Mouse (Mus musculus) olfactory bulb, adult 2 months (tissue): ENCODE measurements around the gene Cnih3. TPM values are rescaled to one million over a fixed set of nuclear protein-coding genes. Genes with fewer than 3 reads are reported as not detected.

Experiments
- H3K27ac ChIP-seq: fragments of 200-500 bp; 2 replicates; pipeline ENCODE4 v1.5.1; 2012; ENCODE audit warnings: low read depth, low read length; ENCODE audit not compliant: insufficient read depth
- H3K4me1 ChIP-seq: fragments of 200-500 bp; 2 replicates; pipeline ENCODE4 v1.6.1; 2012; ENCODE audit warnings: low read length; ENCODE audit not compliant: control insufficient read depth, insufficient read depth
- H3K4me3 ChIP-seq: fragments of 200-500 bp; 2 replicates; pipeline ENCODE4 v1.5.1; 2012; ENCODE audit warnings: mild to moderate bottlenecking, low read depth, low read length, moderate library complexity; ENCODE audit not compliant: insufficient read depth
- CTCF ChIP-seq: fragments of 200-500 bp; IDR thresholded peaks from 2 replicates; pipeline ENCODE4 v1.5.1; 2012; ENCODE audit warnings: low read depth, mild to moderate bottlenecking, low read length, moderate library complexity; ENCODE audit not compliant: insufficient read depth
- POLR2A ChIP-seq: fragments of 200-500 bp; IDR thresholded peaks from 2 replicates; pipeline ENCODE4 v1.6.1; 2012; ENCODE audit warnings: mild to moderate bottlenecking, low read depth, low read length, moderate library complexity; ENCODE audit not compliant: insufficient read depth
- WGBS: fragments of 180-500 bp; shearing (Covaris S2); methylation state at CpG from one replicate; pipeline ENCODE4 v1.1.7; 2018; 5-methylcytosine and 5-hydroxymethylcytosine counted together
- polyA plus RNA-seq: library from polyadenylated mRNA; stranded (reverse); fragments of >200 nt; gene quantifications from 2 replicates; pipeline ENCODE4 v1.2.4, GENCODE M21; 2012; ENCODE audit warnings: low replicate concordance; ENCODE audit not compliant: missing spikeins, insufficient read depth, insufficient read length

The Cnih3 gene
- polyA plus RNA-seq, 1 experiment = not detected

DNA sequence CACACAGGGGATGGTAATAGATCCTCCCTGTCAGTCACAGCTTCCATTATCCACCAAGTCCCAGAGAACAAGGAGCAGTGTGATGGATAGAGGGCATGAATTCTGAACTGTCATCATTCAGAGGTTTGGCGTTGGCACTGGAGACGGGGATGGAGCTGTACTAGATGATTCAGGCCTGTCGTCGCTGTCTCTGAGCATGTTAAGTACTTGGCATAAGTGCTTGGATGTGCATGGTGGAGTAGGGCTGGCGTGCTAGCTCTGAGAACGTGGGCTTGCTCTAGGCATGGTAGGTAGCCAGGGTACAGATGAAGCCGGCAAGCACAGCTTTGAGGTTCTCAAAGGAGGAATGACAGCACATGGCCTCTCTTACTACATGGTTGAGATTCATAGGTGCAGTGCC, 95.6 kb downstream of the Cnih3 start:
- WGBS = 86% methylated on average over 7 of the region's 7 CpGs
- no peak overlapping the region for H3K27ac ChIP-seq

DNA sequence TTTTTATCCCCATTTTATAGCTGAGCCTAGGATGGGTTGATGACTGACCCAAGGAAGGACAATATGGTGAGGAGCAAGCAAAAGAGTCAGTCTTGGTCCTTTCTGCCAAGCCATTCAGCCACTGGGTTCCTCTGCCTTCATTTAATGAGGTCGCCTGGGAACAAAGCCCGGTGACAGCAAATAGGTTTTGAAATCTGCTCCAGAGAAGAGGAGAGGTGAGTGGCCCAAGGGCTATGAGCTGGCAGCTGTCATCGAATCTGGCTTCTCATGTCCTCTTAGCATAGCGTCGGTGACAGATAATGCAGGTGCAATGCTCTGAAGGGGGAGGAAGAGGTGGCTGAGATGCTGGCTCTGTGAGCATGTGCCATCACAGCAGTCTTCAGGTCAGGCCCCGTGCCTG, 100.7 kb downstream of the Cnih3 start:
- TF ChIP-seq POLR2A = no peak
- no peak for TF ChIP-seq CTCF
- Histone ChIP-seq H3K4me1 (no peaks in the 10 kb centered on the region), H3K4me3 (no peak overlapping the region), H3K27ac (no peak overlapping the region)
- 91% methylated on average over 6 of the region's 6 CpGs for WGBS

More for the DNA sequence above, 95.6 kb downstream of the Cnih3 start:
- H3K4me3 ChIP-seq = no peak overlapping the region
- no peaks in the 10 kb centered on the region for H3K4me1 ChIP-seq
- TF ChIP-seq POLR2A (no peak), CTCF (no peak)

DNA sequence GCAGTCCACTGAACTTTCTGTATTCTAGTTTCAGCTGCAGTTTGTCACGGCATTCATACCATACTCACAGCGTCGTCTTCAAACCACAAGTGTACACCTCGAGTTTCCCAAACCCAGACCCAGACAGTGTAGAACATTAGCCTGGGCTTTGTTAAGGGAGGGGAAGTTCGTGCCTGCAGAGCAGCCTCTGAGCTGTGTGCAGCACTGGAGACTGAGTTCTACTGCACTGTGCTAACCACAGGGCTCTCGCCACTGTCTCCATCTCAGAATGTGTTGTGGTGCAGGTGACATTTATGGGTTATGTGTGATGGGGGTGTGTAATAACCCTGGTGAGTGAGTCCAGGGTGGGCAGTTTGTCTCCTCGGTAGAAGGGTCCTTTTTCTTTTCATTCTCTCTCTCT, 104.5 kb downstream of the Cnih3 start:
- no peak overlapping the region for H3K4me3 ChIP-seq
- no peak overlapping the region for H3K27ac ChIP-seq
- H3K4me1 ChIP-seq = peaks cover 6% of the 10 kb centered on the region; the same call in 1 of the 2 replicates
- TF ChIP-seq POLR2A = no peak
- TF ChIP-seq CTCF = no peak
- WGBS = 86% methylated on average over 7 of the region's 7 CpGs

DNA sequence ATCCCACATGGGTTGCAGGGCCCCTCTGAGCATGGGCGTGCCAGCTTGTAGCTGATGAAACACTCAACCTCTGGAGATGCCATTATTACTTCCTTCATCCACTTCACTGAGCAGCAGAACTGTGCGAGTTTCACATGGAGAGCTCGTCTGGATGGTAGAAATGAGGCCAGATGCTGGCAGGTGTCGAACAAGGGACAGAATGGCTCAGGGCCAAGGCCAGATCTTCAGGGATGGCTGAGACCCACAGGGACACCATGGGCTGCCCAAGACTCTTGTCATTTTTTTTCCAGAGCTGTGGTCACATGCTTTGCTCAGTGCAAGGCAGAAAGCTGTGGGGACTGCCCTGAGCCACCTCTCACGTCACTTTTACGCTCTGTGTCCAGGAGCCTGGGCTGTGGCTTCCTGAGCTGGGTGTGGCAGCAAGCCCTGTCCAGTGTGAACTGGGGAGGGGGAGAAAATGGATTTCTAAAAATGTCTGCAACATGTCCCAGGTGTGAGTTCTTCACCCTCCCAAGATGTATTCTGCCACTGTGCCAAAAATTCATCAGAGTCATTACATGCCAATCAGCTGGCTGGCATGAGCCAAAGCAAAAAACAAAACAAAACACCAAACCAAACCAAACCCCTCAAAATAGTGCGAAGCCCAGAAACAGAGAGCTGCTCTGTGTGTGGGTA, 107.1 kb downstream of the Cnih3 start:
- Histone ChIP-seq H3K27ac (no peak overlapping the region), H3K4me1 (peaks cover 12% of the 10 kb centered on the region), H3K4me3 (no peak overlapping the region)
- TF ChIP-seq POLR2A (no peak), CTCF (no peak)
- 75% methylated on average over 7 of the region's 7 CpGs for WGBS

DNA sequence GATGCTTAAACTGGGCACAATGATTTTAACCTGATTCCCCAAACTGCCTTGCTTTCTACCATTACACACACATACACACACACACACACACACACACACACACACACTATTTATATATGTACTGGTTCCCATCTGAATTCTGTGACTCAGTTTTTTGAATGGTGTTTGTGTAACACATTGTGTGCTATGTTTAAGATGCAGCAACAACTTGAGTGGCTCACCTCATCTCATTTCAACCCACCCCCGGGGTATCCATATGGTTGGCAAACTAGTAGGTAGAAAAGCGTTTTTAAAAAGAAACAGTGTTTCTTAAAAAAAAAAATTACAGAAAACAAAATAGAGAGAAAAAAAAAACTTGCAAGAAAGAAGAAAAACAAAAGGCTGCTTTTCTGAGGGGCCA, 107.9 kb downstream of the Cnih3 start:
- Histone ChIP-seq H3K4me1 (peaks cover 12% of the 10 kb centered on the region), H3K27ac (no peak overlapping the region), H3K4me3 (no peak overlapping the region)
- 45% methylated on average over 2 of the region's 2 CpGs for WGBS
- TF ChIP-seq POLR2A (no peak), CTCF (no peak)

DNA sequence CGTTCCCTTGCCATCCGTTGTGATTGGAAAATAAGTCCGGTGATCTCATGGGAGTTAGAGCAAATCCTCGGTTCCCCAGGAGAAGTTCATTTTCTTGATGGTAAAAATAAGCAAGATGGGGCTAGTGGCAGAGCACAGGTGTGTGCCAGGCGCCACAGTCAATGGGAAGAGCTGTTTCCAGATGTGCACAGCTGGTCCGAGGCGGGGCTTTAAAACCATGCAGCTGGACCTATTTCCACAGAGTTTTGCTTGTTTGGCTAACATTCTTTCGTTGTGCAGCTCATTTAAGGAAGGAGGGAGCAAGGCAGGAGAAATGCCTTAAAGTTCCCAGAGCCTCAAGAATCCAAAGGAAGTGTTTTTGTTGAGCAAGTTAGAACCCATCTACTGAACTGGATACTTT, 109.1 kb downstream of the Cnih3 start:
- peaks cover 15% of the 10 kb centered on the region for H3K4me1 ChIP-seq
- H3K4me3 ChIP-seq = no peak overlapping the region
- H3K27ac ChIP-seq = no peak overlapping the region
- WGBS = 87% methylated on average over 8 of the region's 8 CpGs
- TF ChIP-seq CTCF (no peak), POLR2A (no peak)

DNA sequence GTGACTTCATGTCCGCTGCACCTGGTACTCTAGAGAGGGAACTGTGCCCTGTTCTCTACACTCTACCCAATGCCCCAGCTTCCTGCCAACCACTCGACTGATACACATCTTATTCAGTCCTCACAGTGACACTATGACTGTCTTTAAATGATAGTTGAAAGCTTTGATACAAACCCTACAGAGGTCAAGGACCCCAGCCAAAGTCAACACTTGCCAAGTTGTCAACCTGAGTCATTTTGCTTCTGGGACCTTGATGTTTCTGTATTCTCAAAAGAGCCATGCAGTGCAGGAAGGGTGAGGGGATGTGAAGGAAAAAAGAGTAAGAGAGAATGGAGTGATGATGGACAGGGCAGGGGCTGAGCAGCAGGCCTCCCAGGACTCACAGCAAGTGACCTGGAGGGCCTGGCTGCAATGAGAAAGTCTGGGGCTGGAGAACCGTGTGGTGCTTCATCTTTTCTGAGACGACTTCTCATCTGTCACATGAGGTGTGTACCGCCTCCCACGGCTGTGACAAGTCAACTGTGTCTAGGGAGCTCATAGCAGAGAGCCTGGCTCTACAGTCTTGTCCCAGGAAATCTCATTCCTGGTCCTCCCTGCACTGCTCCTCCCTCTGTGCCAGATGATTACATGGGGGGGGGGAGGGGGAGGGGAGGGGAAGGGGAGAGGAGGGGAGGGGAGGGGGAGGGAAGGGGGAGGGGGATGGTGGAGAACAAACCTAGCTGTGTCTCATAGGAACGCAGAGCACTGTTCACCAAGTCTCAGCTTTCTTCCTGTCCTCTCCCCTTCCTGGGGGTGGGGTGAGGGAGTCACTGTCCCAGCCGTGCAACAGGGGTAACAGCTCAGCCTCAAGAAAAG, 109.8 kb downstream of the Cnih3 start:
- 49% methylated on average over 8 of the region's 8 CpGs for WGBS
- H3K4me1 ChIP-seq = peaks cover 23% of the 10 kb centered on the region
- no peak overlapping the region for H3K4me3 ChIP-seq
- no peak overlapping the region for H3K27ac ChIP-seq
- TF ChIP-seq CTCF (no peak), POLR2A (no peak)

DNA sequence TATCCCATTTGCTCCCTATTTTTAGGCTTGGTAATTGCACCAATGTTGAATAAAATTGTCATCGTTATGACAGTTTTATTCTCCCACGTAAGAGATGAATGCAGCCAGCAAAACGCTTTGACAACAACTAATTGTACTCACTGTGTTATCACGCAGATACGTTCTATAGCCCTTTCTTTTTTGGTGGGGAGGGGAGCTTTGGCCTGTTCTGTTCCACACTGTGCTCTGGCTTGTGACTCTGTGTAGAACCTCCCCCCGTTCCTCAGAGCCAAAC, 110.4 kb downstream of the Cnih3 start:
- 45% methylated on average over 6 of the region's 6 CpGs for WGBS
- TF ChIP-seq CTCF (no peak), POLR2A (no peak)
- no peak overlapping the region for H3K4me3 ChIP-seq
- H3K27ac ChIP-seq = no peak overlapping the region
- peaks cover 23% of the 10 kb centered on the region for H3K4me1 ChIP-seq

DNA sequence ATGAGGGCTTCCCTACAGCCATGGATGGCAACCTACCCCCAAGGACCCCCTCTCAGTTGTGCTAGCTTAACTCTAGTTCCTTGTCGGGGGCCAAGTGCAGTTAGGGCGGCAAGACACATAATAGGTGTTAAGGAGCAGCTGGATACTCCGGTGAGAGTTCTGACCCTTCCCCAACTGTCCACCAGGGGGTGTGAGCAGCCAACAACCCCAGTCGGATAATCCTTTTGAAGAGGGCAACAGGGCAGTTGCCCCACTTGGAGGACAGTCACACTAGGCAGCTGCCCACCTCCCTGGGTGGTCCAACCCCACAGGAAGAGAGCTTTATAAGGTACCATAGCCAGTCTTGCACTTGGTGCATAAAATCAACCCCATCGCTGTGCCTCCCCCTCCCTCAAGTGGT, 112.6 kb downstream of the Cnih3 start:
- TF ChIP-seq POLR2A (no peak), CTCF (peak; percentile 46; the same call in 1 of the 2 replicates)
- Histone ChIP-seq H3K4me1 (peaks cover 16% of the 10 kb centered on the region), H3K27ac (no peak overlapping the region), H3K4me3 (no peak overlapping the region)
- 51% methylated on average over 5 of the region's 5 CpGs for WGBS
